Mouse (Mus musculus): ENCODE results near the gene Ssc4d. TPM values are rescaled to one million over a fixed set of nuclear protein-coding genes. Genes with fewer than 3 reads are reported as not detected.

Gene Ssc4d
- polyA plus RNA-seq, 1 experiment from 2014 or later, result 2.2 TPM

DNA sequence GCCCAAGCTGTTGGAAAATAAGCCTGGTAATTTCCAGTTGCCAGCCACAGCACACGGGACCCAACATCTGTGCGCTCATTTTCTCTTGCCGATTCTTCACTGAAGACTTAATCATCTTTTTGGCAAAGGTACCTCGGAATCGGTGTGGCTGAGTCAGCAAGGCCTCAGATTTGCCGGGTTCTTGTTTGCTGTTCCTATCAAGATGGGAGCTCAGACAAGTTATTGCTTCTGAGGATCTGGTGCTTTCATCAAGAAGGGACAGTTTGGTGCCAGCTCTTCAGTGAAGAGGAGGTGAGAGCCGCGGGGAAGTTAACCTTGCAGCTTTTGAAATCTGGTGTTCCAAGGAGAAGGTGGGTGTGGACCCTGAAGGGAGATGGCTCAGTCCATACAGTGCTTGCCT, 21.8 kb upstream of the Ssc4d start:
- no peak for ATAC-seq (ENCODE audit: low FRiP score, low read depth)
- Histone ChIP-seq H3K36me3 (peaks cover 34% of the 10 kb centered on the region), H3K27ac (replicated peaks) (no peak overlapping the region), H3K9ac (replicated peaks) (peak overlapping the region; percentile 86; the same call in 1 of the 2 replicates), H3K4me3 (no peak overlapping the region; the same call in 1 of the 2 replicates), H3K4me1 (peaks cover 10% of the 10 kb centered on the region), H3K9me3 (no peaks in the 10 kb centered on the region), H3K27me3 (no peaks in the 10 kb centered on the region), H3K4me2 (replicated peaks) (no peak overlapping the region; the same call in 1 of the 2 replicates)
- WGBS, result 95% methylated on average over 8 of the region's 8 CpGs

DNA sequence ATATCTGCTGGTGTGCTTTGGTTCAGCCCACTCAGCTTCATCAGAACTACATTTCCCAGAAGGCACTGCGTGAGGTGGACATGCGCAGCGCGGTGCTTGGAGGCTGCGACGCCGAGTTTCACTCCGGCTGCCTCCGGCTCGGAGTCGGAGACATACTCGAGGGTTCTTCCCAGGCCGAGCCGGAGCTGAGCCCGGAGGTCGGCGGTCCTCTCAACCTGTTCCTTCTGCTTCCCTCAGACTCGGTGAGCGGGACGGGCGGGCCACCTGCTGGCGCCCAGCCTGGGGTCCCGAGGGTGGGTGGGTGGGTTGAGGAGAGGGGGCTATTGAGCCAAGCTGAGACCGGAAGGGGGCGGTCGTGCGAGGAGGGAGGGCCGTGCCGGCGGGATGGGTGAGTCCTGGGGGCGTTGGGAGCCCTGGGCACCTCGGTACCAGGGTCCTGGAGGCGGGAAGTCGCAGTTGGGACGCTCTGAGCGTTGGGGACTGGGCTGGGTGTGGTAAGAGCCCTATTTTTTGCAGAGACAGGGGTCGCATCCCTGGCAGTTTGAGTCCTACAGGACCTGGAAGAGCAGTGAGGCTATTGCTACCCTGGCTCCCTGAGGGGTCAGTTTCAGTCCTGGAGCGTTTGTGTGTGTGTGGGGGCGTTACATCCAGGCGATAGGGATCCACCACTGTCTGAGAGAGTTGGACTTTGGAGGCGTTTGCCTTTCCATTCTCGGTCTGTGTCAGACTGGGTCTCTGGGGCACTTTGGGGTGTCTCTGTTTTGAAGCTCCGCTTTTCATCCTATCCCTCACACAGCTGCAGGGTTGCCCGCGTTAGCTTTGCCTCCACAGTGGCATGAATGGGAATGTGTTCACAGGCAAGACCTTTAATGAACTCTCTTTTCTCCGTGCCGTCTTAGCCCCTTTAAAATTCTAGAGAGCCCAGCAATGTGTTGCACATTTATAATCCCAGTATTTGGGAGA, 20.7 kb upstream of the Ssc4d start, which contains the start of gene Dtx2:
Gene Dtx2, plus strand, starts transcription at position 76 of the 963 bp plus-strand sequence.
- 1% methylated on average over 47 of the region's 47 CpGs for WGBS

DNA sequence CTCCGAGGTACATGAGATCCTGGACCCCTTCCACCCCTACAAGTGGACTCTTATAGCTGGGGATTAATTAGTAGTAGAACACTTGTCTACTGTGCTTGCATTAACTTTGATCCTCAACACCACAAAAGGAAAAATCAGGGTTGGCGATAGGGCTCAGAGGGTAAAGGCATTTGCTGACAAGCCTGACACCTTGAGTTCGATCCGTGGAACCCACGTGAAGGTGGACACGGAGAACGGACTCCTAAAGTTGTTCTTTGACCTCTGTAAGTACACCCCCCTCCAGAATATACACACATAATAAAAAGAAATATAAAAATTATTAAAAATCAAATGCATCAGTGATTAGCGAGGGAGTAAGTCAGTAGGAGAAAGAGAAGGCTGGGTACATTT, 20.0 kb upstream of the Ssc4d start:
- 0 out of 2 replicates have a peak overlapping the region, but pooled peaks have one; percentile 84 for H3K4me3 ChIP-seq
- no peaks in the 10 kb centered on the region for H3K9me3 ChIP-seq
- H3K27me3 ChIP-seq, result no peaks in the 10 kb centered on the region
- no peak overlapping the region for H3K27ac ChIP-seq (replicated peaks)
- peaks cover 10% of the 10 kb centered on the region for H3K4me1 ChIP-seq
- H3K9ac ChIP-seq (replicated peaks), result no peak overlapping the region
- ATAC-seq (ENCODE audit: low FRiP score, low read depth), result no peak
- 64% methylated on average over 8 of the region's 8 CpGs for WGBS
- no peak overlapping the region for H3K4me2 ChIP-seq (replicated peaks)
- peaks cover 28% of the 10 kb centered on the region for H3K36me3 ChIP-seq

More for the DNA sequence above, 20.7 kb upstream of the Ssc4d start, which contains the start of gene Dtx2:
- H3K4me3 ChIP-seq, result peak within 1 kb of the TSS; percentile 84
- peak; percentile 94 for ATAC-seq (ENCODE audit: low FRiP score, low read depth)
- peak within 1 kb of the TSS; percentile 86 for H3K27ac ChIP-seq (replicated peaks)
- no peaks in the 10 kb centered on the region for H3K27me3 ChIP-seq
- H3K36me3 ChIP-seq, result peaks cover 32% of the 10 kb centered on the region
- H3K9ac ChIP-seq (replicated peaks), result peak within 1 kb of the TSS; percentile 86
- H3K9me3 ChIP-seq, result no peaks in the 10 kb centered on the region
- H3K4me1 ChIP-seq, result peaks cover 10% of the 10 kb centered on the region
- peak within 1 kb of the TSS; percentile 86 for H3K4me2 ChIP-seq (replicated peaks)

DNA sequence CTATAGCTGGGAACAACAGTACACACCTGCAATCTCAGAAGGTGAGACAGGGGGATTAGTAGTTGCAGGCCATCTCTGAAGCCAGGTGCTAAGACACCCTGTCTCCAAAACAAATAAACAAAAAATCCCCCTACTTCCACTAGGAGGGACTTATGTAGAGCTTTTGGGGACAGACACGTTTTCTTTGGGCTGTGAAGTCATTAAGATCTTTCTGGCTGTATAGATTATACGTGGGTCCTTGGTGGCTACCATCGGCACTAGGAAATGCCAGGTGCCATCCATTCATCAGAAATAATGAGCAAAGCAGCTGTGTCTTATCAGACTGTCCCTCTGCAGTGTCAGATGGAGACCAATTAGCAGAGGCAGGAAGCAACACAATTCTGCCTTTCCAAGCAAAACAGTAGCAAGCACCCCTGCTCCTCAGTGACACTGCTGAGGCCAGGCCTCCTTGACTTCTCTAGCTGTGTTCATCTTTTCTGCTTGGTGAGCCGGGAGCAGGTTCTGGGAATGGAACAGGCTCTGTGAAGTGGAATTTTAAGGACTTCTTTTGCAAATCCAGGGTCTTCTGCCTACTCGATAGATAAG, 19.1 kb upstream of the Ssc4d start:
- H3K36me3 ChIP-seq, result peaks cover 19% of the 10 kb centered on the region
- H3K27me3 ChIP-seq, result no peaks in the 10 kb centered on the region
- H3K4me3 ChIP-seq, result no peak overlapping the region
- no peaks in the 10 kb centered on the region for H3K9me3 ChIP-seq
- 69% methylated on average over 5 of the region's 5 CpGs for WGBS
- ATAC-seq (ENCODE audit: low FRiP score, low read depth), result no peak
- H3K9ac ChIP-seq (replicated peaks), result no peak overlapping the region
- no peak overlapping the region for H3K4me2 ChIP-seq (replicated peaks)
- H3K27ac ChIP-seq (replicated peaks), result no peak overlapping the region
- H3K4me1 ChIP-seq, result peaks cover 10% of the 10 kb centered on the region

DNA sequence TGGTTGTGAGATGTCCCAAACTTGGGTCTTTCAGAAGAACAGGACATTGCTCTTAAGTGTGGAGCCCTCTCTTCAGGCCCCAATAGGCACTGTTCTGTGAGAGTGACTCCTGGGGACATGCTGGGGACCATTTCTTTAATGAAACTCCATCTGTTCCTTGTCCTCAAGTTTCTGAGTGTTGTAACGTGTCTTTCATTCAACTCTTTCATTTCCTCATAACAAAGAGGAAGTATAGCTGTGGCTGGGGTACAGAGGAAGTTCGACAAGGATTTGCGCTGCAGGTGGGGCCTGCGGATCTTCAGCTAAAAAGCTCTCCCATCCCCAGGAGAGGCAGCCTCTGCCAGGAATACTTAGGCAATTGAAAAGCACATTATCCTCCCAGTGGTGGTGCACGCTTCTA, 16.3 kb upstream of the Ssc4d start:
- WGBS, result 73% methylated on average over 5 of the region's 5 CpGs
- H3K4me2 ChIP-seq (replicated peaks), result no peak overlapping the region
- no peak for ATAC-seq (ENCODE audit: low FRiP score, low read depth)

DNA sequence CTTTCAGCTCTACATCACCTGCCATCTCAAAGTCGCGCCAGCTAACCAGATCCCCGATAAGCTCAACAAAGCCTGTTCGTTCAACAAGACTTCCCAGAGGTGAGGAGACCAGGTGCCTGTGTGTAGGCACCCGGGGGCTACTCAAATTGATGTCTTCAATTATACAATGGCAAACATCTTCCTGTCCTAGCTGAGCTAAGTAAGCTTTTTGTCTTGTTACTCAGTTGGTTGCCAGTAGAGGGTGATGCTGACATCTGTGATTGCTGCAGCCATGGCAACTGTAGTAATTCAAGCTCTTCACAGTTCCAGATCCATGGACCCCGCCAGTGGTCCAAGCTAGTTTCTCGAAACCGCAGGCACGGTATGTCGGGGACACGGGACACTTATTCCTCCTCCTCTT, 12.9 kb upstream of the Ssc4d start:
- no peak overlapping the region for H3K9ac ChIP-seq (replicated peaks)
- no peaks in the 10 kb centered on the region for H3K9me3 ChIP-seq
- no peaks in the 10 kb centered on the region; the same call in 1 of the 2 replicates for H3K27me3 ChIP-seq
- 61% methylated on average over 11 of the region's 11 CpGs for WGBS
- no peak overlapping the region for H3K27ac ChIP-seq (replicated peaks)
- no peaks in the 10 kb centered on the region for H3K4me1 ChIP-seq
- ATAC-seq (ENCODE audit: low FRiP score, low read depth), result no peak
- no peaks in the 10 kb centered on the region for H3K36me3 ChIP-seq
- H3K4me3 ChIP-seq, result no peak overlapping the region
- H3K4me2 ChIP-seq (replicated peaks), result no peak overlapping the region

More for the DNA sequence above, 16.3 kb upstream of the Ssc4d start:
- Histone ChIP-seq H3K9me3 (no peaks in the 10 kb centered on the region), H3K27me3 (no peaks in the 10 kb centered on the region), H3K36me3 (no peaks in the 10 kb centered on the region), H3K27ac (replicated peaks) (no peak overlapping the region), H3K9ac (replicated peaks) (no peak overlapping the region), H3K4me1 (peaks cover 4% of the 10 kb centered on the region), H3K4me3 (no peak overlapping the region)

DNA sequence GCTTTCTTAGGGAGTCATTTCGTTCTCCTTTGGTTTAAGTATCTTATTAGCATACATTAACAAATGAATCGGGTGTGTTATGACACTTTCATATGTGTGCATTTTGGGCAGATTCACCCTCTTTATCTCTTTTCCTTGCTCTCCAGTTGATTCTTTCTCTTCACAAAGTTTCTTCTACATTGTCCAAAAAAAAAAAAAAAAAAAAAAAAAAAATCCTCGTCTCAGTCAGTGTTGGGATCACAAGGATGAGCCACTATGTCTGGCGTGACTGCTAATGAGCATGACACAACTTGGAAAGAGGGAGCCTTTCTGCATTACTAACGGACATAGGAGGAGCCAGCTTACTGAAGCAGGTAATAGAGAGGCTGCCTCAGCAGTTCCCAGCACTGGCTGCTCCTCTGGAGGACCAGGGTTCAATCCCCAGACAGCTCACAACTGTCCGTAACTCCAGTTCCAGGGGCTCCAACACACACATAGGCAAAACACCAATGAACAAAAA, 10.3 kb upstream of the Ssc4d start:
- H3K9me3 ChIP-seq, result no peaks in the 10 kb centered on the region
- H3K36me3 ChIP-seq, result no peaks in the 10 kb centered on the region
- H3K4me3 ChIP-seq, result no peak overlapping the region
- no peak overlapping the region for H3K4me2 ChIP-seq (replicated peaks)
- H3K9ac ChIP-seq (replicated peaks), result no peak overlapping the region
- no peaks in the 10 kb centered on the region; the same call in 1 of the 2 replicates for H3K27me3 ChIP-seq
- WGBS, result 66% methylated on average over 6 of the region's 6 CpGs
- H3K27ac ChIP-seq (replicated peaks), result no peak overlapping the region
- ATAC-seq (ENCODE audit: low FRiP score, low read depth), result no peak
- no peaks in the 10 kb centered on the region for H3K4me1 ChIP-seq

DNA sequence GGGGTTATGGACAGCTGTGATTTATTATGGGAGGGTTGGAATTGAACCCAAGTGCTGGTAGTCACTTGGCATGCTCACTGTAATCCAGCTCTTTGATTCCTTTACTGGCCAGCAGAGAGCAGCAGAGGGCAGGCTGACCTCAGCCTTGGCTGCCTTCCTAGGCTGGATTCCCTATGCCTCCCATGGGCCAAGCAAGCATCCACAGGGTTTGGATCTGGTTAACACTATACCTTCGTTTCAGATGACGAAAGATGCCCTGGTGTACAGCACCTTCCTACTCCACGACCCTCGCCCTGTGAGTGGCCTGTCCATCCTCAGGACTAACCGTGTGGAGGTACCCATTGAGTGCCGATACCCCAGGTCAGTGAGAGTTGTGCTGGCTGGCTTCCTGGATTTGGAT, 8.1 kb upstream of the Ssc4d start:
- Histone ChIP-seq H3K4me1 (no peaks in the 10 kb centered on the region), H3K4me2 (replicated peaks) (no peak overlapping the region), H3K9ac (replicated peaks) (no peak overlapping the region), H3K36me3 (no peaks in the 10 kb centered on the region), H3K27me3 (no peaks in the 10 kb centered on the region; the same call in 1 of the 2 replicates), H3K27ac (replicated peaks) (no peak overlapping the region), H3K9me3 (no peaks in the 10 kb centered on the region), H3K4me3 (no peak overlapping the region)
- ATAC-seq (ENCODE audit: low FRiP score, low read depth), result no peak
- WGBS, result 40% methylated on average over 6 of the region's 6 CpGs

DNA sequence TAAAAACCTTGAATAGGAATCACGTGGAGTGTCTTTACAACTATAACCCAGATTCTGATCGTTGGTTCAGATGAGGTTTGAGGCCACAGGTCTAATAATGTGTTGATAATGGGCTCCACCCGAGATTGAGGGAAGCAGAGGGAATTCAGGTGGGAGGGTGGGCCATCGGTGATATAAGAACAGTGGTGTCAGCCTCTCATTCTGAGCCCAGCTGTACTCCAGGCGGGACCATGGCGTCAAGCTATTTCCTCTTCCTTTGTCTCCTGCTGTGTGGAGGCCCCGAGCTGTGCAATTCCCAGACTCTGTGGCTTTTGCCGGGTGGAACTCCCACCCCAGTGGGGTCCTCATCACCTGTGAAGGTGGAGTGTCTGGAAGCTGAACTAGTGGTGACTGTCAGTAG, 5.6 kb upstream of the Ssc4d start, which contains the start of gene Zp3:
Gene Zp3, plus strand, starts transcription at position 196 of the 400 bp plus-strand sequence.
- Histone ChIP-seq H3K4me1 (no peaks in the 10 kb centered on the region), H3K27me3 (no peaks in the 10 kb centered on the region; the same call in 1 of the 2 replicates), H3K9me3 (no peaks in the 10 kb centered on the region), H3K27ac (replicated peaks) (no peak within 1 kb of the TSS), H3K4me2 (replicated peaks) (no peak within 1 kb of the TSS), H3K9ac (replicated peaks) (no peak within 1 kb of the TSS), H3K36me3 (no peaks in the 10 kb centered on the region), H3K4me3 (no peak within 1 kb of the TSS)
- ATAC-seq (ENCODE audit: low FRiP score, low read depth), result no peak
- WGBS, result 77% methylated on average over 8 of the region's 8 CpGs

DNA sequence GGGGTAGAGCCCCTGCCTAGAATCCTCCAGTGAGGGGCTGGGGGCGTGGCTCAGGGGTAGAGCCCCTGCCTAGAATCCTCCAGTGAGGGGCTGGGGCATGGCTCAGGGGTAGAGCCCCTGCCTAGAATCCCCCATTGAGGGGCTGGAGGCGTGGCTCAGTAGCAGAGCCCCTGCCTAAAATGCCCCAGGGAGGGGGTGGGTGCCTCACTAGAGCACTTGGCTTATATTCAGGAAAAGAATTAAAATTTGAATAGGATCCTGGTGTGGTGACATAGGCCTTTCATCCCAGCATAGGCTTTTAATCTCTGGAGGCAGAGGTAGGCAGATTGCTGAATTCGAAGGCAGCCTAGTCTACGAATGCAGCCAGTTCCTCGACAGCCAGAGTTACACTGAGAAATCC, 5.0 kb upstream of the Ssc4d start:
- WGBS, result 80% methylated on average over 5 of the region's 5 CpGs

DNA sequence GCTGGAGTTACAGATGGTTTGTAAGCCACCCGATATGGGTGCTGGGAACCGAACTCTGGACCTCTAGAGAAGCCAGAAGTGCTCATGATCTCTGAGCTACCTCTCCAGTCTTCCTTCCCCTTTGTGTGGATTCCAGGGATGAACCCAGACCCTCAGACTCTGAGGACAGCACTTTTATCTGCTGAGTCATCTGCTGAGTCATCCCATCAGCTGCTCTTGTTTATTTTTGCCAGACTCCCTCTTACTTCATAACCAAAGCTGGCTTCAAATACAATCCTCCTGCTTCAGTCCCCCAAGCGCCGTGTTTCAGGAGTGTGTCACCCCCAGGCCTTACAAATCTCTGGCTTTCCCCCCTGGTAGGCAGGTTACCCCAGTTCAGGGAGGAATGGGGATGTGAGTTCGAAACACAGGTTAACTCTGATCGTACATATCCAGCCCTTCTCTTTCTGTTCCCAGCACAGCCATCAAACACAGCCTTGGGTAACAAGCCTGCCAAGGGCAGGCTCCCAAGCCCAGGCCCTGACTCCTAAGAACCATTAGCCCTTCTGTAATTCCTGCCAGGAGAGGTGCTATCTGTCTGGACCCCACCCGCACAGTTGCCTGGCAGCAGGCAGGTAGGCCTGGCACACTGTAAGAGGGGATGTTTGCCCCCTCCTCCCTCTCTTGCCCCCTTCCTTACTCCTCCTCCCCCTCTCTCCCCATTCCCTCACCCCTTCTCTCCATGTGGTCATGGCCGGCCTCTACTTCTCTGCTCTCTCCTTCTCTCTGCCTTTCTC, 1.8 kb upstream of the Ssc4d start:
- ATAC-seq (ENCODE audit: low FRiP score, low read depth), result no peak
- H3K4me3 ChIP-seq, result no peak overlapping the region
- H3K4me1 ChIP-seq, result no peaks in the 10 kb centered on the region
- H3K9me3 ChIP-seq, result no peaks in the 10 kb centered on the region
- no peak overlapping the region for H3K27ac ChIP-seq (replicated peaks)
- no peaks in the 10 kb centered on the region for H3K36me3 ChIP-seq
- no peak overlapping the region for H3K9ac ChIP-seq (replicated peaks)
- no peaks in the 10 kb centered on the region for H3K27me3 ChIP-seq
- H3K4me2 ChIP-seq (replicated peaks), result no peak overlapping the region
- WGBS, result 89% methylated on average over 8 of the region's 8 CpGs

More for the DNA sequence above, 5.0 kb upstream of the Ssc4d start:
- H3K36me3 ChIP-seq, result no peaks in the 10 kb centered on the region
- no peaks in the 10 kb centered on the region; the same call in 1 of the 2 replicates for H3K27me3 ChIP-seq
- no peak overlapping the region for H3K4me3 ChIP-seq
- no peaks in the 10 kb centered on the region for H3K9me3 ChIP-seq
- H3K4me2 ChIP-seq (replicated peaks), result no peak overlapping the region
- H3K27ac ChIP-seq (replicated peaks), result no peak overlapping the region
- no peak for ATAC-seq (ENCODE audit: low FRiP score, low read depth)
- no peaks in the 10 kb centered on the region for H3K4me1 ChIP-seq
- H3K9ac ChIP-seq (replicated peaks), result no peak overlapping the region
